Mouse (Mus musculus) embryonic fibroblast, embryonic 13.5 days (primary cell): ENCODE results near the gene Mettl7a2.

Source experiments
- CTCF ChIP-seq: IDR thresholded peaks from 2 replicates; pipeline ENCODE4 v1.5.1; 2011; ENCODE audit warnings: mild to moderate bottlenecking, control low read depth, low read length, moderate library complexity, borderline replicate concordance; ENCODE audit not compliant: insufficient read depth
- POLR2A ChIP-seq: IDR thresholded peaks from 2 replicates; pipeline ENCODE4 v1.6.1; 2011; ENCODE audit warnings: low read depth, mild to moderate bottlenecking, control low read depth, low read length, moderate library complexity

- TF ChIP-seq POLR2A, result no peak
- TF ChIP-seq CTCF, result no peak
These were observed 46.8 kb upstream of the Mettl7a2 start for GRCm38 (mm10) chr15:100306201-100306600.
